ENCODE assay signal across 8 mouse cellular contexts in genomic region chr3:88297321-88297851, GRCm38 (mm10). TPM values are rescaled to one million over a fixed set of nuclear protein-coding genes. Genes with fewer than 3 reads are reported as not detected.
DNase-seq lines count a peak whose midpoint lies in the region; ATAC-seq and TF ChIP-seq lines count a peak whose summit lies in the region.

No protein-coding gene starts in this region.

- no peaks in the 10 kb centered on the region for H3K27me3 ChIP-seq in testis, adult 2 months (ENCODE audit: control insufficient read depth, insufficient read depth, low read length)
- H3K27me3 ChIP-seq in heart, embryonic 15.5 days = no peaks in the 10 kb centered on the region
- no peaks in the 10 kb centered on the region for H3K27me3 ChIP-seq in limb, embryonic 15.5 days
- H3K27me3 ChIP-seq in neural tube, embryonic 14.5 days (ENCODE audit: control insufficient read depth, insufficient read depth, low read length) = no peaks in the 10 kb centered on the region

- TF ChIP-seq POLR2A in testis, adult 2 months (IDR thresholded peaks at IDR 0.05; ENCODE audit: control insufficient read depth, low read depth, low read length) = no peak

- under 1% methylated on average over 30 of the region's 30 CpGs for WGBS in heart, embryonic 15.5 days
- under 1% methylated on average over 30 of the region's 30 CpGs for WGBS in limb, embryonic 15.5 days
- under 1% methylated on average over 30 of the region's 30 CpGs for whole genome bisulfite sequencing in neural tube, embryonic 14.5 days

- no peak for TF ChIP-seq CTCF in testis, adult 2 months (IDR thresholded peaks at IDR 0.05; ENCODE audit: control insufficient read depth, insufficient read depth, insufficient replicate concordance, low read depth, low read length)

- H3K4me3 ChIP-seq in testis, adult 2 months (ENCODE audit: control insufficient read depth, low read depth, low read length) = peak overlapping the region; percentile 96
- H3K4me3 ChIP-seq in heart, embryonic 15.5 days = peak overlapping the region; percentile 79
- H3K4me3 ChIP-seq in limb, embryonic 15.5 days = peak overlapping the region; percentile 70
- peak overlapping the region; percentile 72 for H3K4me3 ChIP-seq in neural tube, embryonic 14.5 days (ENCODE audit: low read depth, low read length)

- peak overlapping the region; percentile 74 for H3K4me2 ChIP-seq in heart, embryonic 15.5 days
- peak overlapping the region; percentile 64 for H3K4me2 ChIP-seq in limb, embryonic 15.5 days
- peak overlapping the region; percentile 47 for H3K4me2 ChIP-seq in neural tube, embryonic 14.5 days (ENCODE audit: low read depth, low read length)

- H3K9me3 ChIP-seq in heart, embryonic 15.5 days (replicated peaks) = no peaks in the 10 kb centered on the region
- no peaks in the 10 kb centered on the region for H3K9me3 ChIP-seq in limb, embryonic 15.5 days
- no peaks in the 10 kb centered on the region for H3K9me3 ChIP-seq in neural tube, embryonic 14.5 days (ENCODE audit: control insufficient read depth, low read length)

- H3K4me1 ChIP-seq in testis, adult 2 months (ENCODE audit: control insufficient read depth, insufficient read depth, low read length) = peaks cover 3% of the 10 kb centered on the region
- peaks cover 19% of the 10 kb centered on the region for H3K4me1 ChIP-seq in heart, embryonic 15.5 days (replicated peaks)
- H3K4me1 ChIP-seq in limb, embryonic 15.5 days = peaks cover 11% of the 10 kb centered on the region
- peaks cover 15% of the 10 kb centered on the region for H3K4me1 ChIP-seq in neural tube, embryonic 14.5 days (ENCODE audit: control insufficient read depth, insufficient read depth, low read length)

- ATAC-seq in heart, embryonic 15.5 days (replicated peaks; ENCODE audit: insufficient number of reproducible peaks, insufficient read depth, low FRiP score, low read depth) = no peak
- ATAC-seq in limb, embryonic 15.5 days (ENCODE audit: insufficient number of reproducible peaks, low FRiP score, low TSS enrichment, low read depth) = no peak
- no peak for ATAC-seq in neural tube, embryonic 14.5 days (ENCODE audit: low read depth)

- H3K27ac ChIP-seq in testis, adult 2 months (ENCODE audit: control insufficient read depth, insufficient read depth, low read depth, low read length) = peak overlapping the region; percentile 100
- peak overlapping the region; percentile 94 for H3K27ac ChIP-seq in heart, embryonic 15.5 days
- peak overlapping the region; percentile 93 for H3K27ac ChIP-seq in limb, embryonic 15.5 days
- peak overlapping the region; percentile 89 for H3K27ac ChIP-seq in neural tube, embryonic 14.5 days (ENCODE audit: low read depth, low read length)

- H3K36me3 ChIP-seq in testis, adult 2 months (ENCODE audit: control insufficient read depth, insufficient read depth, low read length) = peaks cover 1% of the 10 kb centered on the region; the same call in 1 of the 2 replicates
- H3K36me3 ChIP-seq in heart, embryonic 15.5 days = peaks cover 31% of the 10 kb centered on the region
- peaks cover 31% of the 10 kb centered on the region for H3K36me3 ChIP-seq in limb, embryonic 15.5 days
- H3K36me3 ChIP-seq in neural tube, embryonic 14.5 days (ENCODE audit: control insufficient read depth, insufficient read depth, low read length) = peaks cover 28% of the 10 kb centered on the region

- peak; percentile 63 to 72 for DNase-seq in frontal cortex, adult 2 months (ENCODE audit: extremely low spot score in 1 of 2, low spot score in 1 of 2)
- no peak for DNase-seq in frontal cortex, postnatal 14 days (ENCODE audit: low spot score in 2 of 2)
- no peak for DNase-seq in testis, postnatal 14 days (ENCODE audit: low spot score)
- DNase-seq in gastrocnemius, postnatal 25 days = no peak

- H3K9ac ChIP-seq in heart, embryonic 15.5 days = peak overlapping the region; percentile 81
- peak overlapping the region; percentile 80 for H3K9ac ChIP-seq in limb, embryonic 15.5 days
- H3K9ac ChIP-seq in neural tube, embryonic 14.5 days (replicated peaks; ENCODE audit: low read depth, low read length) = peak overlapping the region; percentile 82

RNA-seq across cellular contexts. Expression of gene Cct3, which starts 0.5 kb away (rescaled TPM):
- polyA plus RNA-seq in frontal cortex, adult 2 months (2012; rRNA removed) = 141 and 157 TPM in 2 replicates
- polyA plus RNA-seq in testis, adult 2 months (2012; rRNA removed) = 342 and 349 TPM in 2 replicates
- 322 and 382 TPM in 2 replicates for polyA plus RNA-seq in heart, embryonic 15.5 days (2015; fragmentation: Nextera tagmentation; extraction: Ambion mirVana)
- 440 and 451 TPM in 2 replicates for polyA plus RNA-seq in limb, embryonic 15.5 days (2015; fragmentation: Nextera tagmentation; extraction: Ambion mirVana)
- polyA plus RNA-seq in neural tube, embryonic 14.5 days (2014; fragmentation: Nextera tagmentation; extraction: Ambion mirVana) = 427 and 462 TPM in 2 replicates
- 100 to 1,000 TPM; 104 to 115 TPM for total RNA-seq in gastrocnemius, postnatal 25 days (2021)

RNA-seq across cellular contexts. Expression of gene Tsacc, which starts 0.6 kb away (rescaled TPM):
- polyA plus RNA-seq in frontal cortex, adult 2 months (2012; rRNA removed) = 4.2 and 5.1 TPM in 2 replicates
- 654 and 688 TPM in 2 replicates for polyA plus RNA-seq in testis, adult 2 months (2012; rRNA removed)
- 11.8 and 14.0 TPM in 2 replicates for polyA plus RNA-seq in heart, embryonic 15.5 days (2015; fragmentation: Nextera tagmentation; extraction: Ambion mirVana)
- 9.9 and 12.0 TPM in 2 replicates for polyA plus RNA-seq in limb, embryonic 15.5 days (2015; fragmentation: Nextera tagmentation; extraction: Ambion mirVana)
- 8.1 and 9.0 TPM in 2 replicates for polyA plus RNA-seq in neural tube, embryonic 14.5 days (2014; fragmentation: Nextera tagmentation; extraction: Ambion mirVana)
- total RNA-seq in gastrocnemius, postnatal 25 days (2021) = 1 to 10 TPM; 5.4 to 5.9 TPM

RNA-seq across cellular contexts. Expression of gene Gm38392, which starts 10.4 kb away (rescaled TPM):
- polyA plus RNA-seq in frontal cortex, adult 2 months (2012; rRNA removed) = not detected in 2 replicates
- polyA plus RNA-seq in testis, adult 2 months (2012; rRNA removed) = 2.2 and 2.8 TPM in 2 replicates
- polyA plus RNA-seq in heart, embryonic 15.5 days (2015; fragmentation: Nextera tagmentation; extraction: Ambion mirVana) = 0.20 TPM in 1 of 2 replicates, not detected in the other
- polyA plus RNA-seq in limb, embryonic 15.5 days (2015; fragmentation: Nextera tagmentation; extraction: Ambion mirVana) = 2.0 and 4.1 TPM in 2 replicates
- 0.72 TPM in 1 of 2 replicates, not detected in the other for polyA plus RNA-seq in neural tube, embryonic 14.5 days (2014; fragmentation: Nextera tagmentation; extraction: Ambion mirVana)
- total RNA-seq in gastrocnemius, postnatal 25 days (2021) = under 1 TPM; 0.51 to 0.69 TPM

RNA-seq across cellular contexts. Expression of gene Glmp, which starts 27.4 kb away (rescaled TPM):
- 88.0 and 91.7 TPM in 2 replicates for polyA plus RNA-seq in frontal cortex, adult 2 months (2012; rRNA removed)
- polyA plus RNA-seq in testis, adult 2 months (2012; rRNA removed) = 21.7 and 22.5 TPM in 2 replicates
- polyA plus RNA-seq in heart, embryonic 15.5 days (2015; fragmentation: Nextera tagmentation; extraction: Ambion mirVana) = 143 and 156 TPM in 2 replicates
- polyA plus RNA-seq in limb, embryonic 15.5 days (2015; fragmentation: Nextera tagmentation; extraction: Ambion mirVana) = 198 and 199 TPM in 2 replicates
- 65.0 and 76.4 TPM in 2 replicates for polyA plus RNA-seq in neural tube, embryonic 14.5 days (2014; fragmentation: Nextera tagmentation; extraction: Ambion mirVana)
- 10 to 100 TPM; 36.2 to 43.9 TPM for total RNA-seq in gastrocnemius, postnatal 25 days (2021)

RNA-seq across cellular contexts. Expression of gene Tmem79, which starts 38.6 kb away (rescaled TPM):
- polyA plus RNA-seq in frontal cortex, adult 2 months (2012; rRNA removed) = 0.64 and 0.78 TPM in 2 replicates
- 9.5 TPM in 2 replicates for polyA plus RNA-seq in testis, adult 2 months (2012; rRNA removed)
- polyA plus RNA-seq in heart, embryonic 15.5 days (2015; fragmentation: Nextera tagmentation; extraction: Ambion mirVana) = 1.7 and 2.2 TPM in 2 replicates
- 36.0 and 37.2 TPM in 2 replicates for polyA plus RNA-seq in limb, embryonic 15.5 days (2015; fragmentation: Nextera tagmentation; extraction: Ambion mirVana)
- polyA plus RNA-seq in neural tube, embryonic 14.5 days (2014; fragmentation: Nextera tagmentation; extraction: Ambion mirVana) = 0.90 and 0.99 TPM in 2 replicates
- 1 to 10 TPM; 1.7 TPM for total RNA-seq in gastrocnemius, postnatal 25 days (2021)

Comparison
In these comparisons a context has a peak if more than half of its experiments do, and no peak if none do; other contexts are left out.
1. DNase-seq: peak in frontal cortex, adult 2 months (2 of 2); none in frontal cortex, postnatal 14 days (0 of 2), testis, postnatal 14 days (single experiment) and gastrocnemius, postnatal 25 days (single experiment).
2. RNA of gene Tsacc, which starts 0.6 kb away (polyA plus RNA-seq): 654 to 688 TPM in testis, adult 2 months; 11.8 to 14.0 TPM in heart, embryonic 15.5 days, 9.9 to 12.0 TPM in limb, embryonic 15.5 days, 8.1 to 9.0 TPM in neural tube, embryonic 14.5 days and 4.2 to 5.1 TPM in frontal cortex, adult 2 months; every median in the first group is over 10 times any median in the second.
3. Peak in every context shown above with its lines, with median percentiles within 50 percentile points of each other: H3K27ac ChIP-seq, H3K4me3 ChIP-seq, H3K4me2 ChIP-seq and H3K9ac ChIP-seq.